Mouse (Mus musculus) neural tube, embryonic 11.5 days (tissue): Measurements from ENCODE around the gene Mmp2. TPM values are rescaled to one million over a fixed set of nuclear protein-coding genes. Genes with fewer than 3 reads are reported as not detected.
A peak's percentile ranks its signal among the peaks of the same experiment; 100 is the strongest.
"Not testable (repeated sequence)": the region's sequence is repeated elsewhere in the genome, so short reads cannot be mapped to it uniquely, and the experiment has no call there.

Experiments used
- ATAC-seq: fragments of 200-750 bp; cut with Nextera tagmentation; 2 replicates; pipeline ENCODE4 v1.8.0; 2017; ENCODE audit warnings: moderate number of reproducible peaks, mild to moderate bottlenecking, moderate TSS enrichment, moderate library complexity; ENCODE audit not compliant: insufficient read depth, low FRiP score, low TSS enrichment
- DNase-seq: peaks from one replicate; pipeline ENCODE4 v3.0.0-alpha.2; 2015; ENCODE audit warnings: low spot score
- H3K27ac ChIP-seq: fragments of 300-500 bp; sonication (generic); 2 replicates; pipeline ENCODE4 v1.5.1; 2014; ENCODE audit warnings: low read depth, mild to moderate bottlenecking, low read length
- H3K27me3 ChIP-seq: fragments of 300-500 bp; sonication (generic); 2 replicates; pipeline ENCODE4 v1.6.1; 2014; ENCODE audit warnings: mild to moderate bottlenecking, low read length, mixed read lengths; ENCODE audit not compliant: control insufficient read depth, insufficient read depth
- H3K36me3 ChIP-seq: fragments of 300-500 bp; sonication (generic); 2 replicates; pipeline ENCODE4 v1.6.1; 2014; ENCODE audit warnings: mild to moderate bottlenecking, low read length, moderate library complexity, mixed read lengths; ENCODE audit not compliant: control insufficient read depth, insufficient read depth
- H3K4me1 ChIP-seq: fragments of 300-500 bp; sonication (generic); 2 replicates; pipeline ENCODE4 v1.6.1; 2014; ENCODE audit warnings: low read length, mixed read lengths; ENCODE audit not compliant: control insufficient read depth, insufficient read depth
- H3K4me2 ChIP-seq: fragments of 300-500 bp; sonication (generic); 2 replicates; pipeline ENCODE4 v1.6.1; 2014; ENCODE audit warnings: low read depth, mild to moderate bottlenecking, moderate library complexity
- H3K4me3 ChIP-seq: fragments of 300-500 bp; sonication (generic); 2 replicates; pipeline ENCODE4 v1.5.1; 2014; ENCODE audit warnings: low read depth, low read length
- H3K9ac ChIP-seq: fragments of 300-500 bp; sonication (generic); 2 replicates; pipeline ENCODE4 v1.6.1; 2014; ENCODE audit warnings: mild to moderate bottlenecking, low read length
- H3K9me3 ChIP-seq: fragments of 300-500 bp; sonication (generic); 2 replicates; pipeline ENCODE4 v1.6.1; 2016; ENCODE audit warnings: low read length; ENCODE audit not compliant: control insufficient read depth
- WGBS: fragments of 180-500 bp; shearing (Covaris S2); extraction: QIAGEN DNeasy Blood & Tissue Kit; methylation state at CpG from one replicate; pipeline ENCODE4 v1.1.7; 2014; 5-methylcytosine and 5-hydroxymethylcytosine counted together
- polyA plus RNA-seq: library from polyadenylated mRNA; unstranded; fragments of >200 nt; fragmentation: Nextera tagmentation; extraction: Ambion mirVana; gene quantifications from 2 replicates; pipeline ENCODE4 v1.2.1, GENCODE M21; 2014

Mmp2 gene
- polyA plus RNA-seq = 79.8 and 90.7 TPM in 2 replicates

GRCm38 (mm10) chr8:92827243-92828034 is at the start of gene Mmp2:
TSS of gene Mmp2 (plus strand) at chr8:92827291.
- Histone ChIP-seq H3K9me3 (no peaks in the 10 kb centered on the region), H3K9ac (peak within 1 kb of the TSS; percentile 78), H3K27ac (0 out of 2 replicates have a peak within 1 kb of the TSS, but pooled peaks have one; percentile 14), H3K4me1 (no peaks in the 10 kb centered on the region), H3K4me3 (peak within 1 kb of the TSS; percentile 44), H3K27me3 (no peaks in the 10 kb centered on the region), H3K36me3 (no peaks in the 10 kb centered on the region), H3K4me2 (peak within 1 kb of the TSS; percentile 65)
- DNase-seq = peak; percentile 69
- 1% methylated on average over 37 of the region's 37 CpGs for WGBS
- no peak; the same call in 1 of the 2 replicates for ATAC-seq

- no peak for DNase-seq
Measured at GRCm38 (mm10) chr8:92780976-92781375, 46.1 kb upstream of the Mmp2 start.

GRCm38 (mm10) chr8:92783906-92784610 is 43.0 kb upstream of the Mmp2 start:
- WGBS = 75% methylated on average over 3 of the region's 3 CpGs
- Histone ChIP-seq H3K36me3 (no peaks in the 10 kb centered on the region), H3K4me1 (no peaks in the 10 kb centered on the region)

More at GRCm38 (mm10) chr8:92780976-92781375, 46.1 kb upstream of the Mmp2 start:
- H3K9ac ChIP-seq = no peak overlapping the region
- 67% methylated on average over 3 of the region's 3 CpGs for WGBS
- no peak overlapping the region for H3K27ac ChIP-seq
- H3K4me3 ChIP-seq = no peak overlapping the region
- H3K9me3 ChIP-seq = no peaks in the 10 kb centered on the region
- peaks cover 5% of the 10 kb centered on the region; the same call in 1 of the 2 replicates for H3K4me1 ChIP-seq
- no peaks in the 10 kb centered on the region for H3K27me3 ChIP-seq
- no peaks in the 10 kb centered on the region for H3K36me3 ChIP-seq
- no peak for ATAC-seq
- no peak overlapping the region for H3K4me2 ChIP-seq

GRCm38 (mm10) chr8:92790835-92791234 is 36.3 kb upstream of the Mmp2 start:
- H3K4me1 ChIP-seq = no peaks in the 10 kb centered on the region
- ATAC-seq (no peak), DNase-seq (no peak)
- 80% methylated on average over 3 of the region's 3 CpGs for WGBS
- no peak overlapping the region for H3K4me2 ChIP-seq
- no peak overlapping the region for H3K9ac ChIP-seq
- H3K4me3 ChIP-seq = no peak overlapping the region
- H3K9me3 ChIP-seq = no peaks in the 10 kb centered on the region
- H3K36me3 ChIP-seq = no peaks in the 10 kb centered on the region
- H3K27me3 ChIP-seq = no peaks in the 10 kb centered on the region
- no peak overlapping the region for H3K27ac ChIP-seq

More at GRCm38 (mm10) chr8:92783906-92784610, 43.0 kb upstream of the Mmp2 start:
- Histone ChIP-seq H3K4me3 (no peak overlapping the region), H3K9ac (no peak overlapping the region), H3K9me3 (no peaks in the 10 kb centered on the region), H3K4me2 (no peak overlapping the region), H3K27me3 (no peaks in the 10 kb centered on the region), H3K27ac (no peak overlapping the region)
- ATAC-seq = no peak
- DNase-seq = no peak

- H3K4me2 ChIP-seq, H3K9ac ChIP-seq, H3K27ac ChIP-seq, H3K27me3 ChIP-seq, H3K36me3 ChIP-seq, H3K9me3 ChIP-seq, H3K4me3 ChIP-seq, ATAC-seq, H3K4me1 ChIP-seq, DNase-seq: not testable (repeated sequence)
- 85% methylated on average over 2 of the region's 2 CpGs for WGBS
Measured at GRCm38 (mm10) chr8:92791999-92792398, 35.1 kb upstream of the Mmp2 start.

- Histone ChIP-seq H3K36me3 (no peaks in the 10 kb centered on the region), H3K4me2 (no peak overlapping the region), H3K27ac (no peak overlapping the region), H3K9ac (no peak overlapping the region), H3K4me3 (no peak overlapping the region), H3K4me1 (no peaks in the 10 kb centered on the region), H3K9me3 (no peaks in the 10 kb centered on the region), H3K27me3 (no peaks in the 10 kb centered on the region)
- no peak for DNase-seq
- no peak for ATAC-seq
- WGBS = 84% methylated on average over 14 of the region's 14 CpGs
Measured at GRCm38 (mm10) chr8:92793852-92794580, 33.1 kb upstream of the Mmp2 start.

DNA sequence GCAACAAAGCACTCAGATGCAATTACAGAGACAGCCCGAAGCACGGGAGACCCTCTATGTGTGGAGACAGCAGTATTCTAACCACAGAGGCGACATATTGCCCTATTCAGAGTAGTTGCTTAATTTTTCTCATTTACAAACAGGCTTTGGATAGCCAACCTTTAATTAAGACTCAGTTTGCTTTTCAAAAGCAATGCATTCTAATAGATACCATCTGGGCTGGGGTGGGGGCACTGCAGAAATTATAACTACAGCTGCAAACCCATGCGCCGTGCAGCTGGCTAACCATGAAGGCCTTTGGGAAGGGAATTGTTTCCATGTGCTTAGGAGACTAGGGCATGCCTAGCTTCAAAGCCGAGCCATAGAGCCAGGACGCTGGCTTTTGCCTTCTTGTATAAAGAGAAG is 29.6 kb upstream of the Mmp2 start:
- no peak overlapping the region for H3K4me2 ChIP-seq
- H3K27ac ChIP-seq = no peak overlapping the region
- H3K36me3 ChIP-seq = no peaks in the 10 kb centered on the region
- H3K27me3 ChIP-seq = no peaks in the 10 kb centered on the region
- H3K9ac ChIP-seq = no peak overlapping the region
- no peak overlapping the region for H3K4me3 ChIP-seq
- no peak for ATAC-seq
- DNase-seq = no peak
- H3K9me3 ChIP-seq = no peaks in the 10 kb centered on the region
- 70% methylated on average over 7 of the region's 7 CpGs for WGBS
- no peaks in the 10 kb centered on the region for H3K4me1 ChIP-seq

GRCm38 (mm10) chr8:92799406-92799805 is 27.7 kb upstream of the Mmp2 start:
- no peaks in the 10 kb centered on the region for H3K27me3 ChIP-seq
- no peak overlapping the region for H3K27ac ChIP-seq
- H3K36me3 ChIP-seq = no peaks in the 10 kb centered on the region
- DNase-seq (no peak), ATAC-seq (no peak)
- no peak overlapping the region for H3K4me3 ChIP-seq
- H3K9ac ChIP-seq = no peak overlapping the region
- no peaks in the 10 kb centered on the region for H3K9me3 ChIP-seq
- H3K4me2 ChIP-seq = no peak overlapping the region
- no peaks in the 10 kb centered on the region for H3K4me1 ChIP-seq
- 94% methylated on average over 11 of the region's 11 CpGs for WGBS
